Mouse (Mus musculus): Measurements from ENCODE around the gene Olfr105-ps.

The Olfr105-ps gene

GRCm38 (mm10) chr17:37378733-37379132 lies at the start of gene Olfr105-ps:
Olfr105-ps (plus strand) TSS chr17:37379033.
- DNase-seq (ENCODE audit: extremely low read depth, low read depth, low spot score), result no peak

GRCm38 (mm10) chr17:37339598-37339997 lies 39.2 kb upstream of the Olfr105-ps start, which contains the start of gene Olfr103:
Olfr103 (minus strand) TSS chr17:37339698.
- DNase-seq (ENCODE audit: extremely low read depth, low read depth, low spot score), result no peak

- no peak for DNase-seq (ENCODE audit: extremely low read depth, low read depth, low spot score)
These were observed 19.6 kb upstream of the Olfr105-ps start, which contains the start of gene Olfr104-ps for GRCm38 (mm10) chr17:37359282-37359681. Olfr104-ps (plus strand) TSS chr17:37359582.

GRCm38 (mm10) chr17:37390093-37390492 lies 11.3 kb downstream of the Olfr105-ps start, which contains the start of gene Olfr106-ps:
Olfr106-ps (plus strand) TSS chr17:37390393.
- no peak for DNase-seq (ENCODE audit: extremely low read depth, low read depth, low spot score)

- no peak for DNase-seq (ENCODE audit: extremely low read depth, low read depth, low spot score)
These were observed 20.1 kb downstream of the Olfr105-ps start, which contains the start of gene Olfr107 for GRCm38 (mm10) chr17:37398926-37399325. Olfr107 (plus strand) TSS chr17:37399226.

- DNase-seq (ENCODE audit: extremely low read depth, low read depth, low spot score), result no peak
These were observed 34.5 kb downstream of the Olfr105-ps start for GRCm38 (mm10) chr17:37413380-37413779.

Data from fat pad, adult 2 months (tissue).